Mouse (Mus musculus): ENCODE measurements around the gene Lamc1.

Lamc1 gene

DNA sequence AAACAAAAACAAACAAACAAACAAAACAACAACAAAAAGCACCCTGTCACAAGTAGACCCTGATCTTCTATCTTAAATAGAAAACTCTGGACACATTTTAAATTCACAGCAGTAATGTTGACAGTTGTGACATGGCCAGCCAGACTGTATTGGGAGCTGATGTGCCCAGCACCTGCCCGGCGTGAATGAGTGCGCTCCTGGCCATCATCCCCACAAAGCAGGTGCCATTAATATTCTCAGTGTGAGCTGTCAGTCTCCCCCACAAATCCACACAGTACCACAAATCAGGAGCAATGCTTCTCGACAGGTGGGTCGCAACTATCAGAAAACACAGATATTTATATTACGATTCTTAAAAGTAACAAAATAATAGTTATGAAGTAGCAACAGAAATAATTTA is 139.6 kb downstream of the Lamc1 start:
- no peak for DNase-seq (ENCODE audit: low read depth in 2 of 2, low spot score in 2 of 2)

DNA sequence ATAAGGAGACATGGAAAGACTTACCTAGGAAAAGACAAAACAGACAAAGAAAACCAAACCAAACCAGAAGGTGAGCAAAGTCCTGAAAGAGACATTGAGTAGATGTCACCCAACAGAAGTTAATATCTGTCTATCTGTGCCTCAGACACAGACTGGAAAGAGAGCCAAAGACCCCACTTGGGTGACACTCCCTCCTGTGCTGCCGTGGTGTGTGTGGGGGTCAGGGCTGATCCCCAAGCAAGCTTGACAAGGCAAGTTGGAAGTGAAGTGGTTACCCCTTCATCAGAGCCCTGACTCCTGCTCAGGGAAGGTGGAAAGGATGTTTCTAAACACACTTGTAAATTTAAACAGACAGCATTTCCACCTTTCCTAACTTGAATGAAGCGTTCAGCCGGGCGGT is 140.2 kb downstream of the Lamc1 start:
- no peak for DNase-seq (ENCODE audit: low read depth in 2 of 2, low spot score in 2 of 2)

DNA sequence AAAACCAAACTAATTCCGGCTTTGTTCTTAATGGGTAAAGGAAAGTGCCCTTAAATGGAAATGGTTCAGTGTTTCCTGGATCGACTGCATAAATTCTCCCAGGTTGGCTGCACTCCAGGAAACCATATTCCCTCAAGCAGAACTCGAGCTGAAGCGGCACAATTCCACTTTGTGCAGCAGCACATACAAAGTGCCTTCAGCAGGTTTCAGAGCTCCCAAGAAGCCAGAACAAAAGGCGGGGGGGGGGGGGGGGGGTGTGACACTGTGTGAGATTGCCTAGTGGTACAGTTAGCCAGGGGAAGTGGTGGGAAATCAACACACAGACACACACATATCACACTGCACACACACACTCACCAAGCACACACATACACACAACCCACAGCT is 140.7 kb downstream of the Lamc1 start:
- DNase-seq (ENCODE audit: low read depth in 2 of 2, low spot score in 2 of 2), result no peak

DNA sequence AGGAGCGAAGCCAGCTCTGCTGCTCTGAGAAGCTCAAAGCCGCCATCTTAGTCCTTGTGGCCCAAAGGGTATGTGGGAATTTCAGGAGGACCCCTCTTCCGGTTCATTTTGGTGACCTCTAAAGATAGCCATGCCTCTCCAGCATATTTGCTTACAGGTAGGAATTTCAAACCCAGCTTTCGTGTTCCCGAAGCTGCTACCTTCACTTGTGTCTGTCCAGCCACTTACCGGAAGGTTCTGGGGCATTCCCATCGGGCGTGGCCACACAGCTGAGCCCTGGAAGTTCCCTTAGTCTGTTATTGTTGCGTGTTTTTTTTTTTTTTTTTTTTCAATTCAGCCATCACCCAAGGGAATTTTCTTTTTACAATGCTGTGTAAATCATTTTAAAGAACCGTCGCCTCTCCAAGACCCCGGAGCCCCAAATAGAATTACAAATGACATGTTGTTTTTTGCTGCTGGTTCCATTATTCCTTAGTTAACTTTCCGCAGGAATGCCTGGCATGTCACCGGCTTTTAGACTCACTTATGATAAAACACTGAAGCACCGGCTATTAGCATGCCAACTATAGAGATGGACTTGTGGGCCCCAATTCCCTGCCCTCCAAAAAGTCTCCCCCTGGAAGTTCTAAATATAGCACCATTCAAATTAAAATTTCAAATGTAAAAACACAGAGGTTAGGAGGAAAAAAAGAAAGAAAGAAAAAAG is 141.2 kb downstream of the Lamc1 start:
- DNase-seq (ENCODE audit: low read depth in 2 of 2, low spot score in 2 of 2), result no peak

DNA sequence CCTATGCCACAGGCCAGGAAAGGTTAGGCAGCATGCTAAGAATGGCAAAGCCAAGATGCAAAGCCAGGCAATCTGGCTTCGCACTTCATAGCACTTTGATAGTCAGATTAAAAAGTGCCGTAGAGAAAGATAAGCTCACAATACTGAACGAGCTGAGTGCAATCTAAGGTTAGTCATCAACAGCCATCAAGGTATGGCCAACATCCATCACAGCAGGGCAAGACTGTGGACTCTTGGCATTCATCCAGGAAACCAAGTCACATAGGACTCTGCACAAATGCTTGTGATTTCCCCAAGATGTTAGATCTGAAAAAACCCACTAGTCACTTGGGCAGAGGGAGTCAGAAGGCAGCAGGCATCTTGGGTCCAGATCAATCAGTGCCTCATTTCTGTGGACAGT is 144.5 kb downstream of the Lamc1 start:
- no peak for DNase-seq (ENCODE audit: low read depth in 2 of 2, low spot score in 2 of 2)

DNA sequence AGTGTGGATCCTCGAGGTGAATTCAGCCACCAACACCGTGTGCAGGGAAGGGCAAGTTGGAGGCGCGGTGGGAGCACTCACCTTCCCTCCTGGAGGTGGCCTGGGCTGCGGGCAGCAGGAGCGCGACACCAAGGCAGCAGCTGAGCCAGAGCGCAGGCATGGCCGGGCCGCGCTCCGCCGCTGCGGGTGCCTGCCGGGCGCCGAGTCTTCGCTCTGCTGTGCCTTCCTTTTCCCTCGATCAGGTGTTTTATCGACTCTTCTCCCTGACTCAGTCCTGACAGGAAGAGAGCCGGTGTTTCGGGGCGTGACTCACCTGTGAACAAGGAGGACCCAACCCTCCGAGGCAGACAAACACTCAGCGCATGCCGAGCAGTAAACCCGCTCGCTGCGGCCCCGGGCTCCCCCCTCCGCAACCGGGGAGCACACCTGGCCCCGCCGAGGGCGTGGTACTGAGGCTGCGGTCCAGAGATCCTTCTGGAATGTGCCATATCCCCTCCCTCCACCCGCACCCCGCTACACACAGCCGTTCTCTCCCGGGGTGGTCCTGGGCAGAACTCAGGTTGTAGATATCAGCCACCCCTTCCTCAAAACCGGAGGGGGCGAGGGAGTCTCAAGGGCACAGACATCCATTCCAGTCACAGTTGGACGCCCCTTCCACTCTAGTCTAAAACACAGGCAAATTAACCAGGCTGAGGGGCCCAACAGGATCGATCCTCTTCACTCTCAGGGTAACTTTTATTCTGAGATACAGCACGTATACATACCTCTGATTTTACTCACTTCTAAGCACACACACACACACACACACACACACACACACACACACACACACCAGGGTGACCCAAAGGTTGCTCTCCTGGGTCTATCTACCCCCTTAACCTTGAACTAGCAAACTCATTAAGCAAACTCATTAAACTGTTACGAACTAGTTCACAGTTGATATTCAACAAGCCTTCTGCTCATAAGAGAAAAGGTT is 146.5 kb downstream of the Lamc1 start, which contains the start of gene Lamc2:
Gene Lamc2 (minus strand): TSS at position 620 of the 976 bp plus-strand sequence.
- no peak for DNase-seq (ENCODE audit: low read depth in 2 of 2, low spot score in 2 of 2)

DNA sequence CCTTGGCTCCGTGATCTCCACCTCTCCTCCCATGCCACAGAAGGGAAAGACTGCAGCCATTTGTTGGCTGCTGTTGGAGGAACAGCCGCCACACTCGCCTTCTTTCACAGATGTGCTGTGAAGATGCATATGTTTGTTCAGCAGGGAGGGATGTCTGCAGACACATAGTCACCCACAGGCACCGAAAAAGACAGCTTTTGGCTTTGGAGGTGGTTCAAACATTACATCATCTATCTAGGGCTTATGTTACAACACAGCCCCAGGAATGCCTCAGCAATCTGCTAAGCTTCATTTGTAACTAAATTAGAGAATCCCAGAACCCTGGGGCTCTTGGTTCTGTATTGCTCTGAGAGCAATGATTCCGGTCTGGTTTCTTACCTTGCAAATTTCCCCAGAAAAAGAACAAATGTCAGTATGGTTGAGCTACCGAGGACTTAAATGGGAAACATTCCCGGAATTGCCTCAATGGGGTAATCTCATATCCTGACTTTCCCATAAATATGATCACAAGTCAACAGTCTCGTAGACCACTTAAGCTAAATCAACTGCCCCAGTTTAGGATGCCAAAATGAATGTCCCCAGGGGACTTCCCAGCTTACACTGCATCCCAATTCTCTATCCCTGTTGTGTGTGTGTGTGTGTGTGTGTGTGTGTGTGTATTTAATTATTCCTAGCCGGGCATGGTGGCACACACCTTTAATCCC is 151.8 kb downstream of the Lamc1 start:
- DNase-seq (ENCODE audit: low read depth in 2 of 2, low spot score in 2 of 2), result no peak

DNA sequence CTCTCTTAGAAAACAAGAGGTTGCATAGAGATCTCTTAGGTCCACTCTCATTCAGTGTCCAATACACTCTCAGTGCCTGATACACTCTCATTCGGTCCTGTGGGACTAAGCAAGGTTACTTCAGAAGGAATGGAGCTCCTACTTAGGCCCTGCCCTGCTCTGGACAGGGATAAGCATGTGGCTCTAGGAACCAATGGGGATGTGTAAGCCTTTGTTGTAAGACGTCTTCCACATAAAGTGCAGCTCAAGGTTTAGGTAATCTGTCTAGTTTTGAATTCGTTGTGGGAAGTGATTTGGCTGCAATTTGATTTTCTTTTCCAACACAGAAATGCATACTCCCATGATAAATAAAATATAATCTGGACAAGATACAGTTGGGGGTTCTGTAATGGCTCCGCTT is 152.4 kb downstream of the Lamc1 start:
- DNase-seq (ENCODE audit: low read depth in 2 of 2, low spot score in 2 of 2), result no peak

DNA sequence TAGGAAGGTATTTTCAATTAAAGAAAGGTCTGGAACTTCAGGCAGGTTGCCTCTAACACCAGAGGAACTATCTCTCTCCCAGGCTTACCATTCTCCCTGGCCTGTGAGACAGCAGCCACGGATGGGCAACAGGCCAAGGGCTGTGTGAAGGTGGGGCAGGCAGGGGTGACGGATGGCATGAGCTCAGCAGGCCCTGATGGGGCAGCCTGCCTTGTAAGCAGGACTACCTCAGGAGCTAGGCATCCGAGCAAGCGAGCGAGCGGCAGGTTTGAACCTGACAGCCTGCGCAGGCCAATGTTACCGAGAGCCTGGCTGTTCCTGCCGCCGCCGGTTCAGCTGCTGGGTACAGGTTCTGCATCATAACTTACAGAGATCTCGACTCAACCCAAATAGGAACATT is 157.8 kb downstream of the Lamc1 start:
- no peak for DNase-seq (ENCODE audit: low read depth in 2 of 2, low spot score in 2 of 2)

DNA sequence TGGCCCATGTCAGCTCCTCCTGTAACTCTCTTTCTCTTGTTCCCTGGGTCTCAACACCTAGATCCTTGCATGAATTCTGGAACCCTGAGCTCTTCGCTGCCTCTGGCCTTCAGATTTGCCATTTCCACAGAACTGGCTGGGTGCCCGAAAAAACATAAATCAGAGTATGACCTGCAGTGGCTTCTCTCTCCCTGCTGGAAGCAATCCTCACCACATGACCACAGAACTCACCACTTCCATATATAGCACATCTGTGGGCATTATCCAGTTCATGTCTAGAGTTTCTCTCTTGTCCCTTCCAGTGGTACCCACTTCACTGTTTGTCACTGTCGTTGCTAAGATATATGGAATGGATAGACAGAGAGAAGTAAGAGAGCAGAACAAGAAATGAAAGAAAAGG is 159.3 kb downstream of the Lamc1 start:
- DNase-seq (ENCODE audit: low read depth in 2 of 2, low spot score in 2 of 2), result no peak

DNA sequence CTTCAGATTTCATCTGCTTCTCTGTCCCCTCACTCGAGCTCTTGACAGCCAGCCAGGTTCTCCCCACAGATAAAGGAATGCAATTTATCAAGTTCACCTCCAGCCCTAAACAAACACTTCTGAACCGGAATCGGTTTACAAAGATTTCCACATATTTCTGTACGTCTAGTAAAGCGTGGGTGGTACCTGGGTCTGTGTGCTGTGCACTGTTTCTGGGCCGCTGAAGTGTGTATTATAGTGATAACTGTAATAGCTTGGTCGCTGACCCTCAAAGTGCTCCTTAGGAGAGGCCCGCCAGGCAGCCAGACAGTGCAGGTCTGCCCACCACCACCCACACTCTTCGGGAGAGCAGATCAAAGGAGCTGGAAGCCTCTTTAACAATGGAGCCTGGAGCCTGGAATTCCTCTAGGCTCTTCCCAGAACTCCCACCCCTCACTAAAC is 160.3 kb downstream of the Lamc1 start:
- DNase-seq (ENCODE audit: low read depth in 2 of 2, low spot score in 2 of 2), result no peak

DNA sequence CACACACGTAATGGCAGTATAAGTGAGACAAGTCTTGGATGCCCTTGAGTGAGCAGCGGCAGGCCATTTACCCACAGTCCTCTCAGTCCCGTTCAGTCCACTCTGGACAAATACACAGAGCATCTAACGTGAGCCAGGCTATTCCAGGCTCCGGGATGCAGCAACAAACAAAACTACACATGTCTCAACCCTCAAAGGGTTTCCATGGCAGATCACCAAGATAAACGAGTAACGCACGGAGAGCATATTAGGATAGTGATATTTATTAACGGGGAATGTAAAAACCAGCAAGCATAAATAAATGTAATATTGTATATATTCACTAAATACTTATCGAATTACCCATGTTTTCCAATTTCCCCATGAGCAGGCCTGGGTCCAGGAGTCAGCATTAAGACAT is 161.6 kb downstream of the Lamc1 start:
- DNase-seq (ENCODE audit: low read depth in 2 of 2, low spot score in 2 of 2), result no peak
